Mouse (Mus musculus) cerebellum, adult 2 months (tissue): ENCODE measurements at regions not wholly inside any gene's neighbourhood (a gene's known extent, or its start where the extent isn't known, plus 50 kb on each side); places are given as distances from the start of the nearest gene placed in this dataset.
"Not testable (repeated sequence)": the region's sequence is repeated elsewhere in the genome, so short reads cannot be mapped to it uniquely, and the experiment has no call there.

Experiments
- DNase-seq, 2 experiments: peaks; one replicate each; pipeline ENCODE4 v3.0.0; 2021
- H3K27ac ChIP-seq: fragments of 200-500 bp; 2 replicates; pipeline ENCODE4 v1.5.1; 2012; ENCODE audit warnings: low read length, control low read depth, inconsistent platforms; ENCODE audit not compliant: insufficient read depth
- H3K27me3 ChIP-seq: fragments of 200-500 bp; 2 replicates; pipeline ENCODE4 v1.6.1; 2012; ENCODE audit warnings: inconsistent platforms, mild to moderate bottlenecking, low read length, moderate library complexity; ENCODE audit not compliant: control insufficient read depth, insufficient read depth
- H3K4me1 ChIP-seq: fragments of 200-500 bp; 2 replicates; pipeline ENCODE4 v1.6.1; 2011; ENCODE audit warnings: low read length; ENCODE audit not compliant: control insufficient read depth, insufficient read depth
- H3K4me3 ChIP-seq: fragments of 200-500 bp; replicated peaks from 2 replicates; pipeline ENCODE3; 2011; ENCODE audit warnings: mild to moderate bottlenecking, low read depth, low read length, control low read depth; ENCODE audit not compliant: insufficient read depth
- CTCF ChIP-seq: fragments of 200-500 bp; IDR thresholded peaks from 2 replicates; pipeline ENCODE4 v1.5.1; 2011; ENCODE audit warnings: low read depth, mild to moderate bottlenecking, control low read depth, low read length, moderate library complexity, borderline replicate concordance; ENCODE audit not compliant: insufficient read depth
- POLR2A ChIP-seq: fragments of 200-500 bp; IDR thresholded peaks from 2 replicates; pipeline ENCODE4 v1.6.1; 2011; ENCODE audit warnings: low read length, control low read depth, borderline replicate concordance; ENCODE audit not compliant: insufficient read depth
- WGBS: fragments of 180-500 bp; shearing (Covaris S2); methylation state at CpG from one replicate; pipeline ENCODE4 v1.1.7; 2018; 5-methylcytosine and 5-hydroxymethylcytosine counted together

DNA sequence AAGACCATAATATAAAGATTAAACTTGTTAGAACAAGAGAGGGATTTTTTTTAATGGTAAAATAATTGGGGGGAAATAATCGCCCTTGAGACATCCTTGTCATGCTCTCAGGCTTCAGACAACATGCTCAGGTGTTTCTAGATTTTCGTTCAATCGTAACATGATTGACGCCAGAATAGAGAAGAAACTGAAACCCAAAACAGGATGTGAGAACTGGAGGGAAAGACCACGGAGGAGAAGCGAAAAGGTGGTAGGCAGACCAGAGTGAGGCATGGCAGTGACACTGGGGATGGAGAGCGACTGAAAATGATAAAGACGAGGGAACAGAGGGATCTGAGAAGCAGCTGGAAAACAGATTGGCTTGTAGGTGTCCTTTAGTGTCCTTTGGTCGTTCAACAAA is 102.1 kb upstream of the Prlr start:
- DNase-seq = no peak
- H3K27ac ChIP-seq = no peak overlapping the region
- WGBS = 82% methylated on average over 9 of the region's 9 CpGs

DNA sequence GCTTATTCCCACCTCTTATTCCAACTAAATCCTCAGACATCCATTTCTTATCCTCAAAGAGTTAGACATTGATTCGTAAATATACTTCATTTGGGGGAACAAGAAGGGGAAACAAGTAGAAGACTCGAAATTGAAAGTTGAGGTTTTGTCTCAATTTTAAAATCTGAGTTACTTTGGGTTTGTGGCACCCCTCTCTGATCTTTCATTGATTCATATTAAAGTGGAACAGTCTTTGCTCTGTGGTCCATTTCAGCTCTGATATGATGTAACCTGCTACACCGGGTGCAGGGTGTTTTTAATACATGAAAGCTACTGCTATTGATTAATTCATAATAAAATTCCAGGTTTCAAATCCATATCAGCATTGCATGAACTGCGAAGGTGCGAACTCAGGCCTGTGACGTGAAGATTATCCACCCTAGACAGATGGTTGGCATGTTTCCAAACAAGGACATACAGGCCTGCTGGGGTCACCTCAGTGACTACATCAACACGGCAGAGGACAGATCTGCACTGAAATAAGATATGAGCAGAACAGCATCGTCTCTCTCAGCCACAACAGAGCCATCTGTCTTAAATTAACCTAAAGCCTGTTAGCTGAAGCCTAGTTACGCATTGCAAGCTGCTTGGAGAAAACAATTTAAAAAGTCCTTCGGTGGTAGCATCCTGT is 101.5 kb upstream of the Prlr start:
- Histone ChIP-seq H3K27ac (no peak overlapping the region), H3K4me3 (no peak overlapping the region), H3K27me3 (no peaks in the 10 kb centered on the region), H3K4me1 (no peaks in the 10 kb centered on the region)
- no peak for TF ChIP-seq POLR2A
- no peak for TF ChIP-seq CTCF
- WGBS = 36% methylated on average over 10 of the region's 10 CpGs
- DNase-seq = peak in 1 of 2 experiments; percentile 30

More for the DNA sequence above, 102.1 kb upstream of the Prlr start:
- Histone ChIP-seq H3K27me3 (no peaks in the 10 kb centered on the region), H3K4me1 (no peaks in the 10 kb centered on the region), H3K4me3 (no peak overlapping the region)
- TF ChIP-seq POLR2A (no peak), CTCF (no peak)

DNA sequence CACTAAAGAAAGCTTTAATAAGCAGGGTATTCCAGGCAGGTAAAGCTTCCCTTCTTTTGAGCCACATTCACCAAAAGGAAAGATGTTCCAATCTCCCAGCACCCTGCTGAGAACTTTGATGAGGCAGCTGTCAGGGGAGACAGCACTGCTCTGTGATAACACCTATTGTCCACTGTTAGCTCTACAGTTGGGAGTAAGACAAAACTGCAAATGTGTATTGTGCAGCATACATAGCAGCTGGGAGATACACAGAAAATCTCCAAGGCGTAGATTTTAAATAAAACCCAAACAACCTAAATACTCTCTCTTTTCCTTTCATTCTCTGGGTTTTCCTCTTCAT is 101.0 kb upstream of the Prlr start:
- DNase-seq = peak in 1 of 2 experiments; percentile 7
- WGBS = 76% methylated on average over 1 of the region's 1 CpGs
- no peak for TF ChIP-seq POLR2A
- TF ChIP-seq CTCF = no peak
- no peak overlapping the region for H3K4me3 ChIP-seq
- no peak overlapping the region for H3K27ac ChIP-seq
- no peaks in the 10 kb centered on the region for H3K4me1 ChIP-seq
- no peaks in the 10 kb centered on the region for H3K27me3 ChIP-seq

DNA sequence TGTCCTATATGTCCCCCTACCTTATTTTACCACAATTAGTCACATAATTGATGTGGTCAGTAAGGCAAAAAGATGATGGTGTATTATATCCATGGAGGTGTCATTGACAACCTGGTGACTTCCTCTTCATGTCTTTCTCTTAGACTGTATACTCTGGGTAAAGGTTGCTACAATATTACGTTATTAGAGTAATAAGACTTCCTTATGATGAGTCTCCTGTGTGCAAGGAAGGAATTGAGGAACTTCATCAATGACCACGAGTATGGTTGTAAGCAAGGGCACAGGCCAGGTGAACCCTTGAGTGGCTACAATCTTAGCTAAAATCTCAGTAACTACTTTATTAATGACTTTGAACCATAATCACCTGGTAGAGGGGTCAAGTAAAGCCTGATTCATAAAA is 98.6 kb upstream of the Prlr start:
- Histone ChIP-seq H3K4me3 (no peak overlapping the region), H3K4me1 (no peaks in the 10 kb centered on the region), H3K27ac (no peak overlapping the region), H3K27me3 (no peaks in the 10 kb centered on the region)
- no peak for TF ChIP-seq POLR2A
- TF ChIP-seq CTCF = no peak
- WGBS = 89% methylated on average over 2 of the region's 2 CpGs
- DNase-seq = no peak

DNA sequence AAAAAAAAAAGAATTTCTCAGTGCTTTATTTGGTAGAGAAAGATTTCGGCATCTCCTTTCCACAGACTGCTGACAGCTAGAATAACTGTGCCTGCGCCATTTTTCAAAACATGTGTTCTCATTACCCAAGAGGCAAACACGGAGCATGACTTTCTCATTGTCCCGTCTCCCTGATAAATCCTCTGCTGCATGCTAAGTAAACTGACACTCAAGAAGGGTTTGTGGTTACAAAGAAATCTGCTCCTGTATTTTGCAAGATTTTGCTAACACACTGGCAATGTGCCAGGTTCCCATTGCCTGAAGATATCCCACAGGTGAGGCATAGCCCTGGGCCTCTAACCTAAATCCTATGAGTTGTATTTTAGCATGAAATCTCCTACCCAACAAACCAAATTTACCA is 97.5 kb upstream of the Prlr start:
- Histone ChIP-seq H3K4me1 (no peaks in the 10 kb centered on the region), H3K27ac (no peak overlapping the region), H3K27me3 (no peaks in the 10 kb centered on the region), H3K4me3 (no peak overlapping the region)
- WGBS = 96% methylated on average over 4 of the region's 4 CpGs
- no peak for TF ChIP-seq CTCF
- no peak for DNase-seq

DNA sequence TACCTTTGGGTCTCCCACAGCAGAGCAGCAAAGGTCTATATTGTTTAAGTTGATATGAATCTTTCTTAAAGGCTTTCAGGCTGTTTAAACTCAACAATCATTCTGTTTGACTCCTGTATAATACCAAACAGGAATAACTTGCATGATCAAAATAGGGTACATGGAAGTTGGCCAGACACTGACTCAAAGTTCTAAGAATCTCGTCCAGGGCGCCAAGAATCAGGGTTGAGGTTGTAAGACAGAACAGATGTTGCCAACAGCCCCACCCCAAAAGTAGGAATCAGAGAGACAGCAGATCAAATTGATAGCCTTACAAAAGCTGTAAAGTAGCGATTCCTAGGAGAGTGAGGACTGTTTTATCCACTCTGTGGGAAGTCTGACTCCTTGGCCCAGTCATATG is 88.3 kb upstream of the Prlr start:
- Histone ChIP-seq H3K27ac (no peak overlapping the region), H3K4me1 (no peaks in the 10 kb centered on the region), H3K4me3 (no peak overlapping the region), H3K27me3 (no peaks in the 10 kb centered on the region)
- DNase-seq = no peak
- 42% methylated on average over 3 of the region's 3 CpGs for WGBS
- no peak for TF ChIP-seq CTCF
- no peak for TF ChIP-seq POLR2A

DNA sequence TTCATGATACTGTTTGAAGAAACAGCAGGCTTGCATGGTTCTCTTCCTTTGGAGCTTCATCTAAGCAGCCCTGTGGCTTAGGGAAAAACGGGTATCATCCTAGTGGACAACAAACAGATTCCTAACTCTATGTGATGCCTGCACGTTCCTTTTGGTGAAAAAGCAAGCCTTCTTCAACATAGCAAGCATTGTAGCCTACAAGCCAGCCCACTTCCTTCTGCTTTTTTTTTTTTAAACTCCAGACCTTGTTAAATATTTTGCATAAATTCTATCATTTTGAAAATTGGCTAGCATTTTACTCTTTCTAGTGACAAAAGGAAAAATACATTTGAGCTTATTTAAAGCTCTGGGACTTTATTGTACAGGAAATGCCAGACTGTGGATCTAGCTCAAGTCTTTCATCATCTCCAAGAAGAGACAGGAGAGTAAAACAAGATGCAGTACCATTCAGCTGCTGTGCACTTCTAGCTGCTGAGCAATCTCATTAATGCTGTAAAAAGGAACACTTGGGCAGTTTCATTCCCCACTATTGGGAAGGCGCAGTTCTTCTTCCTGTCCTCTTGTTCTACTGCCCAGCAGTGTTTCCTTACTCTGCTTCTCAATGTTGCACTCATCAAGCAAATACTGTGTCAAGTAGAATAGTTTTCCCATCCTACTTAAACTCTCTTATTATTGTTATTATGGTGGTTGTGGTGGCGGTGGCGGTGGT is 86.5 kb upstream of the Prlr start:
- Histone ChIP-seq H3K4me3 (no peak overlapping the region), H3K27ac (no peak overlapping the region), H3K27me3 (no peaks in the 10 kb centered on the region), H3K4me1 (no peaks in the 10 kb centered on the region)
- no peak for TF ChIP-seq POLR2A
- no peak for TF ChIP-seq CTCF
- no peak for DNase-seq
- WGBS = 89% methylated on average over 5 of the region's 5 CpGs

DNA sequence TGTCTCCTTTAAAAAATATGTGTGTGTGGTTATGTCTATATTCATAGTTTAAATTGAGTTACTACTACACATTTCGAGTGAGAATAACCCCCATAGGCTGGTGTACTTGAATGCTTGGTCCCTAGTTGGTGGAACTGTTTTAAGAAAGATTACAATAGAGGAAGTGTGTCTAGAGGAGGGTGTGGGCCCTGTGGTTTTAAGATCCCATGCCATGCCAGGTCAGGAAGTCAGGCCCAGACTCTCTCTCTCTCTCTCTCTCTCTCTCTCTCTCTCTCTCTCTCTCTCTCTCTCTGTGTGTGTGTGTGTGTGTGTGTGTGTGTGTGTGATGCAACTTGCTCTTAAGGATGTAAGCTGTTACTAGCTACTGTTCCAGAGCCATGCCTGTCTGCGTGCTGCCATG is 73.7 kb upstream of the Prlr start:
- TF ChIP-seq POLR2A (no peak), CTCF (no peak)
- Histone ChIP-seq H3K27me3 (no peaks in the 10 kb centered on the region), H3K4me3 (no peak overlapping the region), H3K4me1 (no peaks in the 10 kb centered on the region), H3K27ac (no peak overlapping the region)
- WGBS = 90% methylated on average over 2 of the region's 2 CpGs
- no peak for DNase-seq

DNA sequence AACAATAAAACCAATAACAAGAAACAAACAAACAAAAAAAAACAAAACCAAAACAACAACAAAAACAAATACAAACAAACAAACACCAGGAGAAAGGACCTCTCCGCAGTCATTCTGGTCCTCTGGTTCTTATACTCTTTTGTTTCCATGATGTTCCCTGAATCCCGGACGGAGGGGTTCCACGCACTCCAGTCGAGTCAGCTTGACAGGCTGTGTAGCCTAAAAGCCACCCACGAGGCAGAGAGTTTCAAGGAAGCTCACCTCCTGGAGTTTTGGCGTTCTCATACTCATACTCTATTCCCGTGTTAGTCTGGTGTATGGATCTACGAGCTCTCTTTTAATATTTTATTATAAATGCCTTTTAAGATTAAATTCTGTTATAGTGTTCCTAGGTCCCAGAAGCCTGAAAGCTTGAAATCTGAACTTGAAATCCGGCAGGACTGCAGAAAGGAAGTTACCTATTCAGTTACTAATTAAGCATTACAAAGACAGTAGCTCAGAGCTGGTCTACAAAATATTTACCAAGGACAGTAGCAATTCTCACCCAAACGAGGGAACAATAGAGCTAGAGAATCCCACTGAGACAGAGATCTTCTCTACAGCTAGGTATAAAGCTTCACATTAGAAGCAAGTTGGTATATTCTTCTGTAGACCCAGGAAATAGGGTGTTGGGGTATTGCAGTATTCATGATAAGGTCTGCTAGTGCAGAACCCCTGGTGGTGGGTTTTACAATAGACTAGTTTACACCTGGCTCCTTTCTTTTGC is 71.6 kb upstream of the Prlr start:
- not testable (repeated sequence) for H3K27ac ChIP-seq, DNase-seq, H3K4me1 ChIP-seq, H3K4me3 ChIP-seq, H3K27me3 ChIP-seq
- WGBS = 49% methylated on average over 11 of the region's 11 CpGs
